Mouse (Mus musculus) WW6 (cell line): ENCODE data around the gene Lima1.
"Not testable (repeated sequence)": the region's sequence is repeated elsewhere in the genome, so short reads cannot be mapped to it uniquely, and the experiment has no call there.

ENCODE experiments used
- DNase-seq: peaks from one replicate; pipeline ENCODE4 v3.0.0-alpha.2; 2013; ENCODE audit warnings: low read depth, low spot score

The Lima1 gene

DNA sequence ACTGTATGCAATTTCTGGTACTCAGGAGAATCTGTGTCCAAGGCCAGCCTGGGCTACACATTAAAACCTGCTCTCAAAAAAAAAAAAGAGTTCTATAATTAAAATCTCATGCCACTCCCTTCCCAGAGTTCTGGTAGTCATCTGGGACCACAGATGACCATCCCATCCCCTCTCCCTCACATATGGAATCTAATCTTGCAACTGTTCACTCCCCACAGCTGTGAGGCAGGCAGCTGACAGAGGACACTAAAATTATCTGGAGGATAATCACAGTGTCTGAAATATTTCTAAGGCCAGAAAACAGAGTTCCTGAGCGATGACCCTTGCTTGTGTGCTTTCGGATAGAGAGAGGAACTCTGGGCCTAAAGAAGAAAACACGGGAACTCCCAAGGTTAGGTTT is 40.6 kb downstream of the Lima1 start:
- DNase-seq: no peak

DNA sequence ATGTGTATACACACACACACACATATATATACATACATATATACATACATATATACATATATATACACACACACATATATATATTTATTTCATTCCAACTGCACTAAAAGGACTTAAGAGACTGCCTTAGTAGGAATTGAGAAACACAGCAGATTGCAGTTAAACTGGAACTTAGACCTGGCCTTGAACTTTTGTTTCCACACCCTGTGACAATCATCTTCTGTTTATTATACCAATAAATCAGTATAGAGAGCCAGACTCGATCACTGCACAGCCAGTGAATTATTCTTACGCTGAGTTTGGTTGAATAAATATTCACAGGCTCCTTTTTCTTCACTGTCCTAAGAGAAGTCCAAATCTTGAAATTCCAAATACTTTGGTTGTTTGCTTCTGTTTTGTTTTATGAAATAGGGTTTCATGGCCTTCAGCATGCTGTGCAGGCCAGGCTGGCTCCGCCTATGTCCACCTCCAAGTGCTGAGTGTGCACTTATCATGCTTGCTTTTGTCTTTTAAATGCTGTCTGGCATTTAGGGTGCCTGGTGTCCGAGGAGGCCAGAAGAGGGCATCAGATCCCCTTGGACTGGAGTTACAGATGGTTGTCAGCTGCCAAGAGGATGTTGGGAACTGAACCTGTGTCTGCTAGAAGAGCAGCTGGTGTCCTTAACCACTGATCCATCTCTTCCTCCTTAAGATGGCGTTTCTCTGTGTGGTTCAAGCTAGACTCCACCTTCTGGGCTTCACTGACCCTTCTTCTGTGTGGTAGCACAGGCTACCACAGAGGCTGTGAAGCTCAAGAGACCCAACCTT is 41.4 kb downstream of the Lima1 start:
- DNase-seq: no peak

DNA sequence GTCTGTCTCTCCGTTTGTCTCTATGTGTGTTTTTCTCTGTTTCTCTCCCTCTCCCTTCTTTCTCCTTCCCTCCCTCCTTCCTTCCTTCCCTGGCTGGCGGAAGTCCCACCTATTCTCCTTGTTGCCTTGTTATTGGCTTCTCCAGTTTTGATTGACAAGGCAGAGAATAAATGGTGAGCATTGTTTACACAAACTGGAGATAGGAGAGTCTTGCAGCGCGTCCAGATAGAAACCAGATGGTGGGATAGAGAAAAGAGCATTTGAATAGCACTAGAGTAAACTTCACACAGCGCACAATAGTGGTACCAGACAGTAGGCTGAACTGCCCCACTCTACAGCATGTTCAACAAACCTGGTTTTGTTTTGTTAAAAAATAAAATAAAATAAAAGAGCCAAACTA is 43.7 kb downstream of the Lima1 start:
- DNase-seq: no peak

DNA sequence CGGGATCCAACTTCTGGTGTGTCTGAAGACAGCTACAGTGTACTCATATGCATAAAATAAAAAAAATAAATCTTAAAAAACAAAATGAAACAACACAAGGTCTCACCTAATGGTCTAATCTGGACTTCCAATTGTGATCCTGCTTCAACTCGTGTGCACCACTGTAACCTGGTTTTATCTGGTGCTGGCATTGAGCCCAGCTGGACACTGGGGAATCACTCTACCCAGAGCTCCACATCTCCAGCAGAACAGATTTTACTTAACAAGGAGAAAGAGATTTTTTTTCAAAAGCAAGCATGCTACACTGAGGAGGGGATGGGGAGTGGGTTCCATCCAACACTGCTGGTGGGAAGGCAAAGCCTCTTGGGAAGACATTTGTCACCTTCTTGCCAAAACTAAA is 47.2 kb downstream of the Lima1 start:
- no peak for DNase-seq

DNA sequence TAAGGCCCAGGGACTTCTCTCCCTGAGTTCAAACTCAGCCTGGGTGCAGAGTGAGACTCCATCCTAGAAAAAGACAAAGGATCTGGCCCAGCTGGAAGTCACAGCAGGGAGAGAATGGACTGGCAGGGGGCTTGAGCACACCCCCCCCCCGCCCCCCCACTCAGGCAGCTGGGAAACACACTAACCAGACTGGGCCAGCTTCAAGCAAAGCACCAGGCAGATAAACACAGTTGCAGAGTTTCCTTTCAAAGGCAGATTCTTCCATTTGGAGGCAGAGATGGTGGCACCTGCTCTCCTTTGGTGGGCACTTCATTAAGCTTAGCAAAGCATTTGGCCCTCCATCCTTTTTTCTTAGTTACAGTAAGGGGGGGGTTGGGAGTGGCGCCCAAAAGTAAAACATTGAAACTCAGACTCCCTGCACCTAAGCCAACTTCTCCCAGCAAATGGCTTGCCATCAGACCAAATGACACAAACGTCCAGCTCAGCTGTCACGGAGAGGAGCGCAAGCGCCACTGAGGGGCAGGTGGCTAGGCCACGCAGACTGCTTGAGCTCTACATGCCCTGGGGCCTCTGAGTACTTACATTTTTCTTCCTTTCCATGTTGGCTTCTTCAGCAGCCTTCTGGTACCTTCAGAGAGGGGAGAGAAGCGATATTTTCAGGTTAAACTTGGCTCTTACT is 48.9 kb downstream of the Lima1 start:
- DNase-seq: no peak

DNA sequence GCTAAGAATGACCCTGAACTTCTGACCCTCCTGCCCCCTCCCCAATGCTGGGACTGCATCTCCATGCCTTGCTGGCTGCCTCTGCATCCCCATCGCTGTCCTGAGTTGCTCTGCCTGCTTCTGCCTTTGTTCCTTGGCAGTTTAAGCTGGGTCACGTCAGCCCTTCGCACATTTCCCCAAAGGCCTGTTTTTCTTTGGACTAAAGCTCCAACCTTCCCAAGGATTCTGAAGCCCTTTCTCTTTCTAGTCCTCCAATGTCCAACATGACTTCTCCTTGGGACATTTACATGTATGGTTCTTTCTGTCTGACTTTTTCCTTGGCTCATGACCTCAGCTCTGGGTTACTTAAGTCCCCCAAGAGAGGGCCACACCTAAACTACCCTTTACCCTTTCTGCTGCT is 50.0 kb downstream of the Lima1 start:
- DNase-seq: no peak

DNA sequence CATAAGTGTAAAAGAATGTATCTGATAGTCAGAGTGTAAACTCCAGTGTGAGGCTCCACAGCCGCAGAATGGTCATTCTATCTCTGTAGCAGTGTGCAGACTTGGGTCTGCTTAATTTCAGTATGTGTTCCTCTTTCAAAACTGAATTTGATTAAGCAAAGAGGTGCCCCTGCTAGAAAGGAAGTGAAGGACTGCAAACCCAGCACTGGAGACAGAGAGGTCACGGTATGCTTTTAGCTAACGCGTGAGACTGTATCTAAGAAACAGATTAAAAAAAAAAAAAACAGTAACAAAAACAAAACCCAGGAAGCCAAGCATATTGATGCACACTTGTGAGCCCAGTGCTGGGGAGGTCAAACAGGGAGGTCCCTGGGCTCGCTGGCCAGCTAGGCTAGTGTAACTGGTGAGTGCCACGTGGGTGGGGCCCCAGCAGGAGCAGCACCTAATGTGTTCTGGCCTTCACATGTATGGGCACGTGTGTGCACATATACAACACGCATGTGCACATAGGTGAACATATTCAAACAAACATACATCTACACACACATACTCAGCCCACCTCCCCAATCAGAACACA is 51.8 kb downstream of the Lima1 start:
- DNase-seq: no peak

DNA sequence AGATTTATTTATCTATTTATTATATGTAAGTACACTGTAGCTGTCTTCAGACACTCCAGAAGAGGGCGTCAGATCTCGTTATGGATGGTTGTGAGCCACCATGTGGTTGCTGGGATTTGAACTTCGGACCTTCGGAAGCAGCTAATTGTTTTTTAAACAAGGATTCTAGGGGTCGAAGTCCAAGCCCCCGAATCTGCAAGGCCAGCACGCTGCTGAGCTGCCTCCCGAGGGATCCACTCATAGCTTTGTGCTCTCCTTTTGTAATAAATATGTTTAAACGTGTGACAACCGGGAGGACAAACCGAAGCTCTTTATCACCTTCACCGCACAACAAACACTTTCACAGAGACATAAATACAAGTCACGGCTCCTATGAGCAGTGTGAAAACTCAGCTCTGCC is 52.8 kb downstream of the Lima1 start:
- not testable (repeated sequence) for DNase-seq

DNA sequence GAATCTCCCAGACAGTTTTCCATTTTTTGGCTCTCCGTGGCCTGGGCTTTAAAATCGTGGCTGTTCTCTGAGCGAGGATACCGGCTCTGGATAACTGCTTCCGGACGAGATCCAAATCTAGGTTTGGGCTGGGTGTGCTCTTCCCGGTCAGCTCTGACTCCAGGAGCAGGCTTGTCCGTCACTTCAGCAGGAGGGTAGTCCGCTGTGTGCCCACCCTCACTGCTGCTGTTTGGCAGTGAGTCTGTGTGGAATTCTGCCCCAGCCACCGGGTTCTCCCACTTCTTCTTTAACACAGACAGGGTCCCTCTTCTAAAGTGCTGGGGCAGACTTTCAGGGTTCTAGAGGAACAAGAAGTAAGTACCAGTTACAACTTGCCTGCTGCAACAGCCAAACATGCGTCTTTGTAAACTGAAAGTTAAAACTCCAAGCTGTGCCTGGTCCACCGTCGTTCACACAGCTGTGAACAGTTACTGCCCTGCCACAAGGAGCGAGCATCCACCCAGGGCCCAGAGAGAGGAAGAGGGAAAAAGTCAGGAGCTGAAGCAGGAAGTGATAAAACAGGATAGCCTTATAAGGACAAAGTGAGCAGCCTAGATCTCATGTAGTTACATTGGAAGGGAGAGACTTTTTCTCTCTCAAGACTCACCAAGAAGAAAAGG is 55.5 kb downstream of the Lima1 start:
- DNase-seq: no peak

DNA sequence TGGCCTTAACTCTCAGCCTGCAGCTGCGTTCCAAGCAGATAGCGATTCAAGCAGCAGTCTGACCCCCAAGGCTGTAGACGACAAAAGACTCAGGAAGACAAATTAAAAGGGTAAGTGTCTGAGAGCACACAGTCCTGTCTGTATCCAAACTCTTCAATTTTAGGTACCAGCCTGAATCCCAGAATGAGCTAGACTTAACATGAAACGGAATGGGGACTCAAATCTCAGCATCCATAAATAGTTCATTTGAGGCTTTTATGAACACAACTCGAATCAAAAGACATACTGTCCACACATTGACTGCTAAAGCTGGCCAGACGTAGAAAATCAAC is 56.2 kb downstream of the Lima1 start:
- no peak for DNase-seq

DNA sequence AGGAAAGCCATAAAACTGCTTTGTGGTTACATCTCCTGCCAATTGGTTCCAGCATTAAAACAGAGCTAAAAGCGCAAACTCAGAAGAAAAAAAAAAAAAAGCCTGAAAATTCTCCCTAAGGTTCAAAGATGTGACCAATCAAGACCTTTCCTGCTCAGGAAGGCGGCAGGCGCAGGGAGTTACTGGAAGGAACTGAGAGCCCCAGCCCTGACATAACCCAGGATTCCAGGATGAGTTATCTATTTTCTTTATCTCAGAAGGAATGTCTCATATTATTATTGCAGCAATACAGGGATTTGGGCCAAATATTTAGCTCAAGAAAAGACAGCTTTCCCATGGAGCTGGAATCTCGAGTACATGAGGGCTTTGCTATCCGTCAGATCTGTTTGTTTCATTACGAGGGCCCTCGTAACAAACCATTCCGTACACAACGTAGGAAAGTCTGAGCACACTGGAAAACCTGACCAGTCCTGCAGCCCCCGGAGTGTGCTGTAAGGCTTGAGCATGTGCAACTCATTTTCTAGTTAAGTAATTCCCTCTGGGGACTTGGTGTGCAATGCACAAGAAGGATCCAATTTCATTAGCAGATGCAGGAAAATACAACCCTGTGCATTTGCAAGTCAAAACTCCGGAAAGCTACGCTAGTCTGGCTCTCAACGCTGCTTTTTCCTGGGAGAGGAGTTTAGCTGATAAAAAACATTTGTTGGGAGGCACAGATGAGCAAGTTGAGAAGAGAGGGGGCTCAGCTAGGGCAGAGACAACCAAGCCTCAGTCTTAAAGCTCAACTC is 56.7 kb downstream of the Lima1 start:
- no peak for DNase-seq

DNA sequence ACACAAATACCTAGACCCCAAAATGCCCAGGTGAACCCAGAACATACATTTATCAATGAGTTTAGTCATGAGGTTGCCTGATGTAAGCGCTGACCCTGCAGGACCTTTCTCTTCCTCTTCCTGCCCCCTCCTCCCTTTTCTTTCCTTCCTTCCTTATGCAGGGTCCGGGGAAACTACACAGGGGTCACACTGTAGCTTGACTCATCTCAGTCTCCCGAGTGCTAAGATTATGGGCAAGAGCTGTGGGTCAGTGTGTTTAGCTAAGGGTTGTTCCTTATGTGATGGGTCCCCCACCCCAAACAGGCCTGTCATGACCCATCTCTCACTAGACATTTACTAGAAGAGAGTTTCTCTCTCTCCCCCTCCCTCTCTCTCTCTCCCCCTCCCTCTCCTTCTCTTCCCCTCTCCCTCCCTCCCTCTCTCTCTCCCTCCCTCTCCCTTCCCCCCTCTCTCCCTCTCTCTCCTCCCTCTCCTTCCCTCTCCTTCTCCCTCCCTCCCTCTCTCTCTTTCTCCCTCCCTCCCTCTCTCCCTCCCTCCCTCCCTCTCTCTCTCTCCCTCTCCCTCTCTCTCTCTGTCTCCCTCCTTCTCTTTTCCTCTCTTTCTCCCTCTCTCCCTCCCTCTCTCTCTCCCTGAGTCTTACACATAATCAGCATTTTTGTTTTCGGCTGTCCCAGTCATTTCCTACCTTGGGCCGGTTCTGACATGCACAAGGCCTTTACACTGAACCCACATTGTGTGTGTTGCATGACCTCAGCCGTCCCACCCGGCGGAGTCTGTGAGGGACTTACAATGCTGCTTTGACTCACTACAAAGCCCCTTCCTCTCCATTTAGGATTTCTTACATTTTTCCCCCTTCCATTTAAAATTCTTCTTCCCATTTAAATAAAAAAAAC is 57.7 kb downstream of the Lima1 start:
- DNase-seq: no peak

DNA sequence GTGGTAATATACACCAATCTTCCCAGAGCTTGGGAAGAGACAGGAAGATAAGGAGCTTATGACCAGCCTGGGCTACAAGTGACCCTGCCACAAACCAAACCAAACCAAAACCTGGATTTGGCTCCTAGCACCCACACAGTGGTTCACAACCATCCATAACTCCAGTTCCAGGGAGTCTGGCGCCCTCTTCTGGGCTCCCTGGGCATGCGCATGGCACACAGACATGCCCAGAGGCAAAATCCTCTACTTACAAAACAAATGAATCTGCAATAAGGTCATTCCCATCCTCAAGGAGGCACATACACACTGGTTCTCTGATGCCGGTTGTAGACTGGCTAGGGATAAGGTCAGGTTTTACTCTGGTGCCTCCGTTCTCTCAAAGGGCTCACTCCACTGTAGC is 59.3 kb downstream of the Lima1 start:
- DNase-seq: no peak

DNA sequence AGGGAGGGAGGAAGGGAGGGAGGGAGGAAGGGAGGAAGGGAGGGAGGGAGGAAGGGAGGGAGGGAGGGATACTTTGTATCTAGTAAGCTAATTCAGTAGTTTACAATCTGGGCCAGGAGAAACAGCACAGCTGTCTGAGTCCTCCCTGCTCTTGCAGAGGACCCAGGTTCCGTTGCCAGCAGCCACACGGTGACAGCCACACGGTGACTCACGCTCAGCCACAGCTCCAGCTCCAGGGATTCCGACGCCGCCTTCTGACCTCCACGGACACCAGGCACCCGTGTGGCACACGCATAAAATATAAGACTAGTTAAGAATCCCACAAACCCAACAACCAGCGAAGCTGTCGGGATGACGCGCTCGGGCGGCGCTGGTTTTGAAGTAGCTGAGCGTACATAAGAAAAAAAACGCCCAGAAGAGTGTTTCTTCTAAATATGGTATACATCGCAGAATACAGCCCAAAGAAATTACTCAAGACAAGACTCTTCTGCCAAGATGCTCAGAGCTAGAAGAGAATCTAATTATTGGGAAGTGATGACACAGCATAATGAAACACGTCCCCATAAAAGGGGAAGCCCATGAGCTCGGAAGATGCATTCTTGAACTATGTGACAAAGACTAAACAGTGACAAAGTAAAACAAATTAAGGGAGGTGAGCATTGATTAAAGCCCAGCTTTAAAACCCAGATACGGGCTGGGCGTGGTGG is 60.5 kb downstream of the Lima1 start:
- no peak for DNase-seq

DNA sequence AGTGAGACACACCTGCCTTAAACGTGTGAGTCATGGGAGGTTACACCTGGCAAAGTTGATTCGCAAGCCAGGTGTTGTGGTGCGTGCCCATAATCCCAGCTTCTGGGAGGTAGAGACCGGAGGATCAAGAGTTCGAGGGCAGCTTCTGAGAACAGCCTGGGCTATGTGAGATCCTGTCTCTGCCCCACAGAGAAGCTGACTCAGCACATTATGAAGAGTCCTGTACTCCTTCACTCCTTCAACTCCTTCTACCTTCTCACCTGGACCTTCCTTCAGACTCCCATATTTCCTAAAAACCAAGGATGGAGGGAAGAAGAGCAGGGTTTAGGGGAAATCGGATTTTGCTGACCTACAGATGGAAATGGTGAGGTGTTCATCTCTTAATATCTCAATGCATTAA is 61.6 kb downstream of the Lima1 start:
- no peak for DNase-seq

DNA sequence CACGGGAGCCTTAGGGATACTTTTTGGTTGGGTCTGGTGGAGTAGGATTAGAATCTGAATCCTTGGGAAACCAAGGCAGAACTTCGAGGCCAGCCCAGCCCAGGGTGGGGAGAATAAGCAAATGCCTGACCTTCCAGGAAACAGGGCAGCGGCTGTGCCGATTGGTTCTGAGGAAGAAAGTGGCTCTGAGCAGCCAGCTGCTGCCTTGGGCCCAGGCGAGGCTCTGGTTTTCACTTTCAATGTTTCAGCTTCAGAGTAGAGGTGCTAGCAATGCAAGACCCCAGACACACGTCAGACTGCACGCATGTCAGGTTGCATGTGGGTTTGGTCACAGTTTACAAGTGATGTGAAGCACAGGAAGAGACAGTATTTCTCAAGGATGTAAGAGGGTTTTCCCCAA is 63.2 kb downstream of the Lima1 start:
- DNase-seq: no peak

DNA sequence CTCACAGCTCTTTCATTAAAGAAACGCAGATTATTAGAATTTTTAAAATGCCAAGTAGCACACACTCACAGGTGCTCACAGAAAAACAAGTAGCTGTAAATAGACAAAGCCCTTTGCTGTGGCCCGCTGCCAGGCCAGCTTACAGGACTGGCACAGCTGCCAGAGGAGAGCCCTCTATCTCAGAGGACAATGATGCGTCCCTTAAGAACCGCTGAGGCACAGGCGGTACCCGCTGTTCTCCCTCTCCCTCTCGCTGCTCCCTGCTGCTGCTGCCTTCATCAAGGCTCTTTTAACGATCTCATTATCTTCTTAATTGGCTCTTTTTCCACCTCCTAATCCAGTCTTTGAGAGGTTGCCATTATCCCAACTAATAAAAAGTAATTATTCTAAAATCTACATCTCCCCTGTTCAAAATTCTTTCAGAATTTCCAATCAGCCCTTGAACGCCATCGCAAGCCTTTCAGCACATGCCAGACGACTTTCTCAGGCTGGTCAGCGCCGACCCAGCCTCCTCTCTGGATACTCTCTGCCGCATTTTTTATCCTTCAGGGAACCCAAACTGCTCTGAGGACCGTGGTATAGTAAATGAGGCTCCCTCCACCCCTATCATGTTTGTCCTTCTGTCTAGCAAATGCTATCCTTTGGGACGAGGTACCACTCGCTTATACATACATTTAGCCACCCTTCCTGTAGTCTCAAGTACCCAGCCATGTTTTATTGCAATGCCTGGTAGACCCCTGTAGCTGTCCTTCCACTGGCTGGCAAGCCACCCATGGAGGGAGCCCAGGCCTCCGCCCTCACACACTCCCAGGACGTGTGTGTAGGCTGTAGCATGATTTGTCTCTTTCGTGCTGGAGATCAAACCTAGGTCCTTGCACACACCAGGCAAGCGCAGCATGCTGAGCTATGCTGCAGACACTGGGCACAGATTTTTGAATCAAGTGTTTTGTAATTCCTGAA is 67.2 kb downstream of the Lima1 start:
- no peak for DNase-seq

DNA sequence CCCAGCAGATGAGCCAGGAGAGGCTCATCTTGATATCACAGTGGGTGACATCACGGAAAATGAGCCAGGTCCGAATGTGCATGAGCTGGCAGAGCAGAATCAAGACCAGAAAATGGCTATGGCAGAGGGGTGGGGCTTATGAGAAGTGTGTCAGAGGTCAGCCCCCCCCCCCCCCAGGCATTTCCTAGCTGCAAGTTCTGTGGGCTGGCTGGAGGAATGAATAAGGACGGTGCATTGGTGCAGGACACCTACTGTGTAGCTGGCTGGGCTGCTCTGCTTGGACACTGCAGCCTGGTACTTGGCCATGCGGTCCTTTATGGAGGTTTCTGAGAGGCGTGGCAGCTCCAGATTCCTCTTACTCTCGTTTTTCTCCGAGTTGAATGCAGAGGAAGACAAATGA is 69.1 kb downstream of the Lima1 start:
- DNase-seq: no peak

DNA sequence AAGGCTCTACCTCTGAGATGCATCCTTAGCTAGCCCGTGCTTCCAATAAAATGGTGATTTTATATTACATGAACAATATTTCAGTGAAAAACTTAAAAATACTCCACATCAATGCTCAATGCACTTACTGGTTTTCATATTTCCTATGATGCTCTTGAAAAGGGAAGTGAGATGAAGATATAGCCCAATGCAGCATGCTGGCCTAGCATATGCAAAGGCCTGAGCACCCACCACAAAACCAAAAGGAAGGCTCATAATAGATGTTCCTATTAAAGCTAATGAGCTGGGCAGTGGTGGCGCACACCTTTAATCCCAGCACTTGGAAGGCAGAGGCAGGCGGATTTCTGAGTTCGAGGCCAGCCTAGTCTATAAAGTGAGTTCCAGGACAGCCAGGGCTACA is 69.6 kb downstream of the Lima1 start:
- no peak for DNase-seq
